Mouse (Mus musculus) A20 (cell line): ENCODE results near the gene Bud31.
"Not testable (repeated sequence)": the region's sequence is repeated elsewhere in the genome, so short reads cannot be mapped to it uniquely, and the experiment has no call there.

ENCODE experiments used
- DNase-seq: peaks from one replicate; pipeline ENCODE4 v3.0.0-alpha.2; 2011; ENCODE audit warnings: low read depth, low spot score

The Bud31 gene

DNA sequence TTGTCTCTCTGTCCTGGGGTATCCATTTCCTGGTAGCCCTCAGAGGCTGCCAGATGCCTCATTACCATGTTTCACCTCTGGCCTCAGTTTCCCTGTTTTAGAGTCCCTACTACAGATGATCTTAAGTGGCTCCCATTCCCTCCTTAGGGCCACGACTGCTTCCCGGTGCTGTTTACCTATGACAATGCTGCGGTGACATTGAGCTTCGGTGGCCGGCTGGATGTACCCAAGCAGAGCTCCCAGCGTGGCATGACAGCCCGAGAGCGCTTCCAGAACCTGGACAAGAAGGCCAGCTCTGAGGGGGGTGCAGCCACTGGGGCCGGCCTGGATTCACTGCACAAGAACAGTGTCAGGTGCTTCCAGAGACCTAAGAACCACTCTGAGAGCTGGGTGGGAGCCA lies 13.6 kb upstream of the Bud31 start:
- no peak for DNase-seq

DNA sequence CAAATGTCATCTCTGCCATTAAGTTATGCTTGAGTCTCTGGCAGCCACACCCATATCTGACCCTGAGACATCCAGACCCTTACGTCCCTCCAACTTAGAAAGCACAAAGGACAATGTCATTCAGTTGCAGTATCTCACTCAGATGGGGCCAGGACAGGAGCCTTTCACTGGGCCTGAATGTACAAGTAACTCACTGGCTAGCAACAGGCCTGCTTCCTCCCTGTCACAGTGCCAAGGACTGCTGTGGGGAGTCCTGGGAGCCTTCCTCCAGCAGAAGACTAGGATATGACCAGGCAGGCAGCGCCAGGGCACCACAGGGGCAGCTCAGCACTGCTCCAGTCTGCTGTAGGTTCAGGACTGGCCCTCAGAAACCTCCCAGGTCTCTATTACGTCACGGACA lies 11.0 kb upstream of the Bud31 start:
- DNase-seq: no peak

DNA sequence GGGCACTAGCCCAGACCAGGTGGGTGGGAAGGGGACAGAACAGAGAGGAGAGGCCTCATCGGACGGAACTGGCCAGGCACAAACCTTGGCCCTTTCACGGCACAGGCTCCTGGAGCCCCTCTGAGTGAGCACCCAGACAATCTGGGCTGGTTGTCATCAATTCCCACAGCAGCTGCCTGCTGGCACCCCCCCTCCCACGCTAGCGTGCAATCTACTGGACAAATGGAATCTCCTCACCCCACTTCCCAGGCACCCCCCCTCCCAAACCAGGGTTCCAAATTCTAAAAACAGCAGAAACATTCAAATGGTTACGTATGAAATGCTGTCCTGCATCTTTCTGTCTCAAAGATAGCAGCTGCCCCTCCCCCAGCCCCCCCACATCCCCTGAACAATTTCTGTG lies 10.4 kb upstream of the Bud31 start:
- DNase-seq: not testable (repeated sequence)

DNA sequence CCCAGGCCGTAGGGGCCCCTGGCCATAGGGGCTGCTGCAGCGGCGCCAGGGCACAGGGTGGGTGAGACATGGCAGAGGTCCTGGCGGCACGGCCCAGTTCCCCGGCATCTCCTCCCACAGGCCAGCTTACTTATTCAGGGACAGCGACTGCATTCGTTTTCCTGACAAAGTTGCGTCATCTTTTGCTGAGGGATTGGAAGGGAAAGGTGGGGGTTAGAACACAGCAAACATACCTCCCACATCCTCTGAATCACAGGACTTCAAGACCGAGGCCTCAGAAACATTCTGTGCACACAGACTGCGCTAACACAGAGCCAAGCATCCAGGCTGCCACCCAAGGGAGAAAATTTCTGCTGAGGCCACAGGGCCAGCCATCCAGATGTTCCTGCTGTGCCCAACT lies 10.0 kb upstream of the Bud31 start:
- no peak for DNase-seq

DNA sequence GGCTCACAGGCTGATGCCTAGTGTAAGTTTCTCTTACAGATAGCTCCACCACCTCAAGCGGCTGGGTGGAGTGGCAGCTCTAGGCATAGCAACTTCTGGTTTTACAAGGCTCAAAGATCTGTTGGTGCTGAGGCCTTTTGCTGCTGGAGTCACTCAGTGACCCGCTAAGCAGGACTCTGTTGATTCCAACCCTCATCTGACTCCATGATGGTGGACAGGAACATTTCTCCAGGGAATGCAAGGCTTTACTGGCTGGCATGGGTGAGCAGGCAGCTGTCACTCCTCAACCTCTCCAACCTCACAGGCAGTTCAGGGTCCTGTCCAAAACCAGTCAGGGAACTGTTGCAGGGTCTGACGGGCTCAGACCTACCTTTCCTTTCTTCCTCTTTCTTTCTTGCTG lies 9.2 kb upstream of the Bud31 start:
- no peak for DNase-seq

DNA sequence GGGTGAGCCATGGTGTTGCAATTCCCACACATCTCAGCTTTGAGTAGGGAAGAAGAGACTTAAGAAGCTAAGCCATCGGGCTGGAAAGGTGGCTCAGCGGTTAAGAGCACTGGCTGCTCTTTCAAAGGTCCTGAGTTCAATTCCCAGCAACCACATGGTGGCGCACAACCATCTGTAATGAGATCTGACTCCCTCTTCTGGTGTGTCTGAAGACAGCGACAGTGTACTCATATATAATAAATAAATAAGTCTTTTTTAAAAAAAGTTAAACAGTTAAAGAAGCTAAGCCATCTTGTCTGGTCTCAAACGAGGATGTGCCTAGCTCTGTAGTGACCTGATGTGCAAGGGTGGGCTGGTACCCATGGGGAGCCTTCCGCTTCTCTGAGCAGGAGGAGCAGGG lies 6.9 kb upstream of the Bud31 start:
- DNase-seq: not testable (repeated sequence)

DNA sequence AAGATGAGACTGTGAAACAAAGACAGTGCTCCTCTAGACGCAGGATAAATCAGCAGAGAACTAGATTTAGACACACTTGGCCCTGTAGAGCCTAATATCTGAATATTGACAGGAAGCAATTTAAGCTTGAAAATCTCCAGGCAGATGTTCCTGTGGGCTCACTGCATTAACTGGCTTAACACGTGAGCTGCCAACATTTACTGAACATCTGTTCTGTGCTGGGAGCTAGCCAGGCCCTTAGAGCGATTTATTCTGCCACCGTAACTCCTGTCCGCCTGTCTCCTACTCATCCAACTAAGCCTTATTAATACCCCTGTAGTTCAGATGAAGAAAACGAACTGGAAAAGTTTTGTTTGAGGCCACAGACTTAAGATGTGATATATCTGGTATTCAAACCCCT lies 1.3 kb upstream of the Bud31 start:
- DNase-seq: peak; percentile 32

DNA sequence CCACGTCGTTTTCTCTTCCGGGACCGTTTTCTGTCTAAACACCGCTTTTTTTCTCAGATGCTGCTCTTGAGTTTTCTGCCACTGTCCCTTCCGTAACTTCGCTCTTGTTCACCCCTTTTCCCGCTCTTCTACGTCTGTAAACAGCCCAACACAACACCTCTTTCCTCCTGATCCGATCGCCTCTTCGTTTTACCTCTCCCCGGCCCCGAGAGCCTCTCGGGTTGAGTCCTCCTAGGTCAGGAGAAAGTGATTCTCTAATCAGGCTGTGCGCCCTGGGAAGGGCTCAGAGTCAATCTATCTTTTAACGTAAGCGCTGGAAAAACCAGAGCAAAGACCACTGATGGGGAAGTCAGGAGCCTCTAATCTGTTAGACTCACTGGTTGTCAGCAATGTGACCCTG lies 449 bp downstream of the Bud31 start:
- DNase-seq: no peak

DNA sequence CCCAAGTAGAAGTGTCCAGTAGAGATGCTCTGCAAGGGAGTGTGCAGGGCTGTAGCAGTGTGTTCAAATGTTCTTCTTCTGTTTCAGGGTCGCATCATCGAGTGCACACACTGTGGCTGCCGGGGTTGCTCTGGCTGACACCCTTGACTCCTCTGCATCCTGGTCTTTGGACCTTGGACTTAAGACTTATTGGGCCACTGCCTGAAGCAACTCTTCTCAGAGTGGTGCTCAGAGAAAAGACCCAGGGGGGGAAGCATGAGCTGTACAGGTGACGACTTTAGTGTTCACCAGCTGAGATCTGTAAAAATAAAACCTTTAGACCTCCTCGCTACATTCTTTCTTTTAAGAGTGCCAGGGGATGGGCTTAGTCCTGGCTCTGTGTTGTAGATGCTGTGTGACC lies 7.6 kb downstream of the Bud31 start:
- DNase-seq: no peak

DNA sequence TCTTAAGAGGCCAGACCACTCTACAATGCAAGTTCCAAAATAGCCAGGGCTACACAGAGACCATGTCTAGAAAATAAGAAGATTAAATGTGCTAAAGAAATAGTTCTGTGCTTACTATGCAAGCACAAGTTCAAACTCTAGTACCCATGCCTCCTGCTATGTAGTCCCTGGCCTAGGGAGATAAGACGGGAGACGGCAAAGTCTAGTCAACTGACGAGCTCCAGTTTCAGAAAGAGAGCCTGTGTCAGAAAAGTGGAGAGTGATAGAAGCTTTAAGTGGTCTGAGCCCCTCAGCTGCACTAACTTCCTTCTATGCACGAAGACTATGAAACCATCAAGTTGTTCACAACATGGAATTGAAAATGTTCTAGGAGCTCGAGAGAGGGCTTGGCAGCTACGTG lies 9.1 kb downstream of the Bud31 start:
- DNase-seq: no peak

DNA sequence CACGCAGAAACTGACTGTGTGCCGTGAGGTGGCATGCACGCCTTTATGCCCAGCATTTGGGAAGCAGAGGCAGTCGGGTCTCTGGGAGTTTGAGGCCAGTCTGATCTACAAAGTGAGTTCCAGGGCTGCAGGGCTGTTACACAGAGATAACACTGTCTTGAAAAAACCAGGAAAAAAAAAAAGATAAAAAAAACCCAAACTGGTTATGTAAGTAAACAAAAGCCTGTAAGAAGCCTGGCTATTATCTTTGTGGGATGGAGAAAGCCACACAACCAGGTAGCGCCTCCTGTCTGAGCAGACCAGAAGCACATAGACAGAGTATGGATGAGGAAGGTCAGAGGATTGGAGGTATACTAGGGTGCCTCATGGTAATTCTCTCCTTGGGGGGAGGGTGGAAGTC lies 12.5 kb downstream of the Bud31 start:
- no peak for DNase-seq

DNA sequence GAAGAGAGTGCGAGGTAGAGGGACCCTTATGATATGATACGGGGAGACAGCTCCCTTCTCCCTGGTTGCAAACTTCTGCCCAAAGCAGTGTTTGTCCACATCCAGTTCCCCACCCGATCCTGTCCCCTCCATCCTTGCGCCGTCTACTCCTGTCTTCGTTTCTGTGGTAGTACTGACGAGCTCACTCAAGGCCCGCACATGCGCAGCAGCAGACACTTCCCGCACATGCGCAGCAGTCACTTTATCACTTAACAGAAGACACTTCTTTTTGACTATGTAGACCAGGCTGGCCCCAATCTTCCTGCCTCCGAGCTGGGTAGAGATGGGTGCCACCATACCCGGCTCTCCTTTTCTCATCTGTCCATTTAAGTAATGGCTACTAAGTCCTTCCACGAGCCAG lies 21.2 kb downstream of the Bud31 start:
- DNase-seq: no peak

DNA sequence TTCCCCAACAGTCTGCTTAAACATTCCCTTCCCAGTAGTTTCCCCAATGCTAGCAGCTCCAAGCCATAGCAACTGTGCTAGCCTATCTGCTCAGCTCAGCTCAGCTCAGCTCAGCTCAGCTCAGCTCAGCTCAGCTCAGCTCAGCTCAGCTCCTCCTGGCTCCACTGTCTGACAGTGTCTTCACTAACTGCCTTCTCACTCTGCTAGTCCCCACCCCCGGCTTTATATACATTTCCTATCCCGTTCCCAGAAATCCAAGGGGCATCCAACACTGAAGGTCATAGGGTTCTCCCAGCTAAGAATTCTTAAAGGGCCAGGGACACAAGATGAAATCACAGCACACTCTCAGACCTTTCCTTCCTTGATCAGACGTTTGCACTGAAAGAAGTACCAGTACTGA lies 24.5 kb downstream of the Bud31 start:
- DNase-seq: no peak

DNA sequence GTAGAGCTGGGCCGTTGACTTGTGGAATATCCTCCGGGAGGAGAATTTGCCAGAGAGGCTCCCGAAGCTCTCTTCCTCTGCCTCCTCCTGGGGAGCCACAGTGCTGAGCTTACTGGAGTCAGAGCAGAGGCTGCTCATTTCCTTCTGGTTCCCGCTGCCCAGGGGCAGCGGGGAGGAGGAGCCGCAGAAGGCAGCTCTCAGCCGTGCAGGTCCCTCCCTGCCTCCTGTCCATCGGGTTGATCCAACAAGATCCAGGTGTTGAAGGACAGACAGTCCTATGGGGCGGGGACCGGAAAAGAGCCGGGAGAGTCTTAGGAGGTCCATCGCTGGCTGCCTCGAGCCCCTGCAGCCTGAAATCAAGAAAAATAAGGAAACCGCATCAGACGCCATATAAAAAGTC lies 25.0 kb downstream of the Bud31 start:
- DNase-seq: no peak

DNA sequence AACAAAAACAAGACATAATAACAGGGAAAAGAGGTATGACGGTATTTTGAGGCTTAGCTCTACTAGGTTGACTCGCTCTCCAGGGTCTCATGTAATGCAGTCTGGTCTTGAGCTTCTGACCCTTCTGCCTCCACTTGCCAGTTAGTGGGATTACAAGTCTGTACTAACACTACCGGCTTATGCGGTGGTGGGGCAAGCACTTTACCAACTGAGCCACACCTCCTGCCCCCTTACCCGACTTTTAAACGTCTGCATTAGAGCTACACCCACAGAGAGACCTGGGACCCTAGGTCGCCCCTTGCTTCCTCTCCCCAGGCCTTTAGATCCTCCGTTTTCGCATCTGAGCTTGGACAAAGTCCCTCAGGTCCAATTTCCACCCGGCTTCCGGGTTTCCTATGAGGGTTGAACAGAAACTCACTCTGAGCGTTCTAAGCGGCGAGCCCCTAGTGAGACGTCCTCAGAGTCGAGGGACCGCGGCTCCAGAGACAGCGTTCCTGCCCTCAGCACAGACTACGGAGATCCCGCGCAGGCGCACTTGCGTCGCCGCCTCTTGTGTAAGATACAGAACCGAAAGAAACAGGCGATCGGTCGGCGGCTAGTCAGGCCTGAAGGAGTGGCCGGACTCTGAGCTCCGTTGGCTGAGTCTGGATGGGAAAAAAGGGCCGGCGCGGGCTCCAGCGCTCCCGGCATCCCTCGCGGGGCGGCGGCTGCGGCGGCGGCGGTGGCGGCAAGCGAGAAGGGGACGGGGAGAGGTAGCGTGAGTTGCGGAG lies 26.6 kb downstream of the Bud31 start, which contains the start of the genes Ptcd1 and Cpsf4:
Ptcd1 (minus strand) TSS at position 573 of the 770 bp plus-strand sequence.
Cpsf4 (plus strand) TSS at position 678 of the 770 bp plus-strand sequence.
- DNase-seq: peak; percentile 99

DNA sequence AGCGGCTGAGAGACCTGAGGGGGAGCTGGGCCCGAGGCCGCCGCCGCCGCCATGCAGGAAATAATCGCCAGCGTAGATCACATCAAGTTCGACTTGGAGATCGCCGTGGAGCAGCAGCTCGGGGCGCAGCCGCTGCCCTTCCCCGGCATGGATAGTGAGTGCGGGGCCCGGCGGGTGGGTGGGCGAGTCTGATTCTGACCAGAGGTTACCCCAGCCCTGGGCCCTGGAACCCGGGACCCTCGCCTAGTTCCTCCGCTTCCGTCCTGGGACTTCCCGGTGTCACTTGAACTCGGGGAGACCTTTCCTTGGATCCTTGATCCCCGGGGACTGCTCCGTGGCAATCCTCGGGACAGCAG lies 27.1 kb downstream of the Bud31 start:
- DNase-seq: no peak

DNA sequence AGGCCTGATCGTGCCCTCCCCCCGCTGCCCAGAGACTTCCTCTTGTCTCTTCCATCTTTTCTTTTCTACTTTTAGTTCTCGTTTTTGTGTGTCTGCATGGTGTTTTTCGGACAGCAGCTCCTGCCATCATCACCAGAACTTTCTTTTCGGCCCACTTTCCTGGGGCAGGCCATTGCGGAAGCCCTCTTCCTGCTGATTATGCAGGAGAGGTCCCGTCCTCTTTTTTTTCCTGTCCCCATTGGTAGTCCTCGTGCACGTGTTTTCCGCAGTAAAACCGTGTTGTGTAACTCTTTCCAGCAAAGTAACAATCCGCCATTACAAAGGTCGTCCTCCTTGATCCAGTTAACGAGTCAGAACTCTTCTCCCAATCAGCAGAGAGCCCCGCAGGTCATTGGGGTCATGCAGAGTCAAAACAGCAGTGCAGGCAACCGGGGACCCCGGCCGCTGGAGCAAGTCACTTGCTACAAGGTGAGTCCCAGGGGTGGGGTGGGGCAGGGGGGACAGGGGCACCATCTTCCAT lies 38.4 kb downstream of the Bud31 start:
- no peak for DNase-seq

DNA sequence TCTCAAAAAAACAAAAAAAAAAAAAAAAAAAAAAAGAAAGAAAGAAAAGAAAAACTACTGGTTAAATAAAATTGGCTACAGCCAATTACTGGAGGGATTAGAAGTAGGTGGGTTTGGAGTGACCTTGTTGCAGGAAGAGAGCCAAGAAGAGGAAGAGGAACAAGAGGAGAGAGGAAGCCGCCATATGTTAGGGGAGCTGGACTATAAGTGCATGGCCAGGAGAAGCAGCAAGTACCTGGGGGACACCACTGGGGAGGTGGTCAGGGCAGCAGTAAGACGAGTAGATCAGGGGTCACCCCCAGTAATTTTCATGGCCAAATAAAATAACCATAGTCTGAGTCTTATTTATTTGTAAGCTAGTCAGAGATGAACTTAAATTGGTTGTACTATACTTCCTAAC lies 45.1 kb downstream of the Bud31 start:
- no peak for DNase-seq

DNA sequence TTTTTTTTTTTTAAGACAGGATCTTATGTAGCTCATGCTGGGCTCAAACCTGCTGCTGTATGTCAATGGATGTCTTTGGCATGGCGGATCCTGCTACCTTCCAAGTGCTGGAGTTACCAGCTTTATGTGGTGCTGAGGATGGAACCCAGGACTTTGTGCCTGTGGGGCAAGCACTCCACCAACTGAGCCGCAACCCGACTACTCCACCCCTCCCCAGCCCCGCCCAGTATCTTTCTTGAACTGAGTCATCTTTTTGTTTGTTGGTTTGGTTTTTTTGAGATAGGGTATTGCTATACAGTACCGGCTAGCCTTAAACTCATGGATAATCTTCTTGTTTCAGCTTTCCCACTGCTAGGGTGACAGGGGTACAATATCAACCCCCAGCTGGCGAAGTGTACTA lies 49.3 kb downstream of the Bud31 start:
- no peak for DNase-seq

DNA sequence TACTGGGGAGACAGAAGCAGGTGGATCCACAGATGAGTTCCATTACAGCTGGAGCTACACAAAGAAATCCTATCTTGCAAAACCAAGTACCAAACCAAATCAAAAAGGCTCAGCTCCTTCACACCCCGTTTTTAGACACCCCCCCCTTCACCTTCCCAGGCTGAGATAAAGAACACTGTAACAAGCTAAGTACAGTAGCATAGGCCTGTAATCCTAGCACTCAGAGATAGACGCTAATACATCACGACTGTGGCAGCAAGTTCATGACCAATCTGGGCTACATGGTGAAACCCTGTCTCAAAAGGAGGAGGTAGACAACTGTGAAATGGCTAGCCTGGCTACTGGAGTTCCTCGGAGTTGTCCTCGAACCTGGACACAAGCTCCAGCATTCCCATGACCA lies 50.2 kb downstream of the Bud31 start:
- no peak for DNase-seq

DNA sequence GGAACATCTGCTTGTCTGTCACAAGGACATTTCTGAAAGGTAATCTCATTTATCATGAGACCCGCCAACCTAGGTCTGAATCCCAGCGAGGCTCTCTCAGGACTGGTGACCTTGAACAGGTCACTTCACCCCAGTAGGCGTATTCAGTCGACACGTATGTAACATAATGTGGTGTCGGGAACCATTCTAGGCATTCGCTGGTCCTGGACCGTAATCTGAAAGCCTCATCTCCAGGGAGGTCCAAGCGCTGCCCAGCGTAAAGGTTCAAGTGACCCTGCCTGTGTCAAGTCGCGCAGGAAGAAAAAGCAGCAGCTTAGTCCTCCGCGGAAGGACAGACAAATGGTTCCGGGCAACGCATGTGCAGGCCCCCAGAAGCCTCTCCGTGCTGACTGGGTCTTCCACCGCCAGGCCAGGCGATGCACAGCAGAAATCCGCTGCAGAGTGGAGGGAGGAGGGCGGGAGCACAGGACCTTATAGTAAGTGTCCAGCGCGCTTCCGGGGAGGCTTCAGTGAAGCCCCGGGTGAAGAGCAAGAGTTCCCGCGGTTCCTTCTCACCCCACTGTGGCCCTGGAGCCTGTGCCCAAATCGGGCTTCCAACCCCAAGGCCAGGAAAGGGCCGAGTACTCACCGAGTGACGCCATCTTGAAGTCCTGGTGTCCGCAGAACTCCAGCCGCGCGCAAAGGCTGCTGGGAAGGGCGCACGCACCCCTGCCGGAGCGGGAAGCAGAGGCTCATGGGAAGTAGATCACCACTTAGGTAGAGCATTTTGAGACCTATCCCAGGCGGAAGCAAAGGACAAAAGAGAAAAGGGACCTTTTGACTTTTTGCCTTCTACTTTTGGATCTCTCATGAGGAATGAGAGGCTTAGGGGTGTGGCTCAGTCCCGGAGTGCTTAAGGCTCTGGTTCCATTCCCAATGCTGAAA lies 51.0 kb downstream of the Bud31 start:
- DNase-seq: peak; percentile 91

DNA sequence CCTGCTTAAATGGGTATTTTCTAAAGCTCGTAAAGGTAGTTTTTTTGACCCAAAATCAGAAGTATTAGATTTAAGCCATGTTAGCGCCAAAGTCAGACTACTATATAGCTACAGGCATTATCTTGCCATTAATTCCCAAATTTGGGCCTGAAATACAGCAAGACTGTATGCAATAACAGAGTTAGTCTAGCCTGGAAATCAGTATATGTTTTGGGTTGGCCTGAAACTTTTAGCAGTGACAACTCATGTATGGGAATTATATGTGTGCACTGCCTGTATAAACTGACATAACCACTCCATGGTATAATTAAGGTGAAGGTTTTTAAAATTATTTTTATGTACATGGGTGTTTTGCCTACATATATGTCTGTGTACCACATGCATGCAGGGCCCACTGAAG lies 51.8 kb downstream of the Bud31 start, which contains the start of gene Atp5j2:
Atp5j2 (minus strand) TSS at position 101 of the 400 bp plus-strand sequence.
- no peak for DNase-seq
